Mouse (Mus musculus) myocyte (in vitro differentiated cells): ENCODE measurements around the gene Celf2. TPM values are rescaled to one million over a fixed set of nuclear protein-coding genes. Genes with fewer than 3 reads are reported as not detected.

Source experiments
- H3K27me3 ChIP-seq: one replicate; pipeline ENCODE4 v1.6.1; 2011; ENCODE audit not compliant: control insufficient read depth, insufficient read depth, insufficient read length
- H3K36me3 ChIP-seq: one replicate; pipeline ENCODE4 v1.6.1; 2011; ENCODE audit not compliant: control insufficient read depth, insufficient read depth
- H3K4me2 ChIP-seq: one replicate; pipeline ENCODE4 v1.6.1; 2011; ENCODE audit warnings: low read depth, control low read depth
- H3K4me3 ChIP-seq: one replicate; pipeline ENCODE4 v1.5.1; 2011; ENCODE audit warnings: mild to moderate bottlenecking, control low read depth, moderate library complexity
- H3K79me2 ChIP-seq: one replicate; pipeline ENCODE4 v1.6.1; 2011; ENCODE audit not compliant: control insufficient read depth, insufficient read depth
- H3ac ChIP-seq: one replicate; pipeline ENCODE4 v1.6.1; 2011; ENCODE audit not compliant: control insufficient read depth, insufficient read length
- CEBPB ChIP-seq: IDR thresholded peaks from 2 replicates; pipeline ENCODE4 v1.6.1; 2011; ENCODE audit warnings: mild to moderate bottlenecking, moderate library complexity; ENCODE audit not compliant: poor library complexity, insufficient read depth, severe bottlenecking
- E2F4 ChIP-seq: IDR thresholded peaks from one replicate; pipeline ENCODE4 v1.6.1; 2011; ENCODE audit warnings: mild to moderate bottlenecking, control low read depth, moderate library complexity; ENCODE audit not compliant: insufficient read depth
- MAX ChIP-seq: IDR thresholded peaks from one replicate; pipeline ENCODE4 v1.6.1; 2011; ENCODE audit warnings: low read depth, mild to moderate bottlenecking, control low read depth
- MYOD1 ChIP-seq, 3 experiments: IDR thresholded peaks; one replicate each; pipeline ENCODE4 v1.6.1; 2011; ENCODE audit warnings: control low read depth in 2 of 3, low read depth in 2 of 3, mild to moderate bottlenecking in 2 of 3, moderate library complexity in 1 of 3; ENCODE audit not compliant: insufficient read length in 2 of 3, control insufficient read depth in 1 of 3
- MYOG ChIP-seq, 3 experiments: IDR thresholded peaks; one replicate each; pipeline ENCODE4 v1.6.1; 2011; ENCODE audit warnings: control low read depth in 2 of 3, low read depth in 2 of 3, mild to moderate bottlenecking in 2 of 3; ENCODE audit not compliant: insufficient read length in 2 of 3, control insufficient read depth in 1 of 3, insufficient read depth in 1 of 3
- POLR2A ChIP-seq: IDR thresholded peaks from one replicate; pipeline ENCODE4 v1.6.1; 2011; ENCODE audit warnings: low read depth, mild to moderate bottlenecking, control low read depth, moderate library complexity; ENCODE audit not compliant: insufficient read length
- POLR2AphosphoS2 ChIP-seq: IDR thresholded peaks from one replicate; pipeline ENCODE4 v1.6.1; 2011; ENCODE audit warnings: low read depth, control low read depth; ENCODE audit not compliant: insufficient read length
- REST ChIP-seq: IDR thresholded peaks from one replicate; pipeline ENCODE4 v1.6.1; 2011; ENCODE audit warnings: mild to moderate bottlenecking, control low read depth, moderate library complexity; ENCODE audit not compliant: insufficient read depth, insufficient read length
- SRF ChIP-seq: IDR thresholded peaks from one replicate; pipeline ENCODE4 v1.6.1; 2011; ENCODE audit warnings: low read depth; ENCODE audit not compliant: control insufficient read depth, insufficient read length
- TCF12 ChIP-seq: IDR thresholded peaks from one replicate; pipeline ENCODE4 v1.6.1; 2011; ENCODE audit warnings: mild to moderate bottlenecking, control low read depth; ENCODE audit not compliant: poor library complexity, insufficient read depth, severe bottlenecking
- TCF3 ChIP-seq: IDR thresholded peaks from one replicate; pipeline ENCODE4 v1.6.1; 2011; ENCODE audit warnings: low read depth, control low read depth; ENCODE audit not compliant: insufficient read length
- USF1 ChIP-seq: IDR thresholded peaks from one replicate; pipeline ENCODE4 v1.6.1; 2011; ENCODE audit warnings: low read depth, mild to moderate bottlenecking, control low read depth, moderate library complexity
- polyA plus RNA-seq: library from polyadenylated mRNA; unstranded; fragments of >200 nt; fragmentation: generic; extraction: Trizol; gene quantifications from one replicate; pipeline ENCODE4 v1.2.1, GENCODE M21; 2012; ENCODE audit warnings: missing spikeins

The Celf2 gene
- polyA plus RNA-seq, 1 experiment: 30.1 TPM

DNA sequence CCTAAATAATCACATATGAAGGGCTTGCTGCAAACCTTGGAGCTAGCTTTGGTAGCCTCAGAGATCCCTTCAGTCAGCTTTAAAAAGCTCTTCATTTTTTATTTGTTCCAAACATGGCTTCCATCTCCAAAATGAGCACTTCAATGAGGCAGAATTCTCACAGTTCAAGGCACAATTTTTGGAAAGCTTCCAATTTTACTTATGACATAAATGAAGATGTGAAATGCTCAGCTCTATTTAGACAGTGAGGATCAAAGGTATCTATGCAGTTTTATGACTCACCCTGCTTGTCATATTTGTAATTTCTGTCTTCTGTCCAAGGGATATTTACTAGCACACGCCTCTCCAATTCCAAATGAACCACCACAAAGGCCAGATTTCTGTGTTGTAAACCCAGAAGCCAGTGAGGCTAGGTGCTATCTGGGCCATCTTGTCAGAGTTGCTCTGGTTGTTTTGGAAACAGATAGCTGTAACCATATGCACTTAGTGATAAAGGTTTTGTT lies 940.3 kb downstream of the Celf2 start:
- TF ChIP-seq POLR2A (no peak), TCF12 (no peak), MAX (no peak)
- Histone ChIP-seq H3K36me3 (no peaks in the 10 kb centered on the region), H3K79me2 (no peaks in the 10 kb centered on the region), H3ac (no peak overlapping the region), H3K4me2 (no peak overlapping the region), H3K27me3 (no peaks in the 10 kb centered on the region), H3K4me3 (no peak overlapping the region)

GRCm38 (mm10) chr2:6565175-6565574 lies 944.2 kb downstream of the Celf2 start:
- Histone ChIP-seq H3K4me2 (no peak overlapping the region), H3K79me2 (no peaks in the 10 kb centered on the region), H3K36me3 (no peaks in the 10 kb centered on the region), H3K4me3 (no peak overlapping the region), H3ac (no peak overlapping the region), H3K27me3 (no peaks in the 10 kb centered on the region)
- no peak for TF ChIP-seq MYOD1 (IDR thresholded peaks at IDR 0.05; ENCODE audit: control insufficient read depth in 1 of 3, insufficient read length in 2 of 3, low read depth in 2 of 3)
- no peak for TF ChIP-seq REST
- TF ChIP-seq SRF: no peak
- TF ChIP-seq POLR2AphosphoS2: no peak
- TF ChIP-seq CEBPB: no peak
- no peak for TF ChIP-seq USF1
- no peak for TF ChIP-seq POLR2A
- no peak for TF ChIP-seq E2F4
- TF ChIP-seq TCF12: no peak
- TF ChIP-seq TCF3: no peak
- no peak for TF ChIP-seq MAX
- no peak for TF ChIP-seq MYOG (IDR thresholded peaks at IDR 0.05; ENCODE audit: control insufficient read depth in 1 of 3, insufficient read depth in 1 of 3, insufficient read length in 2 of 3, low read depth in 2 of 3)

DNA sequence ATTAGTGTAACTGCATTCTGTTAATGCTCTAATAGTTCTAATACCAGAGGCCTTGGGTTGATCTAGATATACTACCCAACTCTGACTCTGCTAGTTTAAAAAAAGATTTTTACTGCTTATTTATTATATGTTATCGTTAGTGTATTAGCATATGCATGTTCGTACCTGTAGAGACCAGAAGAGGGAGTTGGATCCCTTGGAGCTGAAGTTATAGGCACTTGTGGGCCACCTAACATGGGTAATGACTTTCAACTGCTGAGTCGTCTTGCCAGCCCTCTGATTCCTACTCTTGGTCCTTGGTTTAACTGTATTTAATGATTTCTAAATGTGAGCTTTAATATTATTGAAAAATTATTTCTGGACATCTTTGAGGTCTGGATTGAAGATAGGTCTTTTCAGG lies 948.0 kb downstream of the Celf2 start:
- Histone ChIP-seq H3K36me3 (peaks cover 6% of the 10 kb centered on the region), H3ac (no peak overlapping the region), H3K27me3 (no peaks in the 10 kb centered on the region), H3K4me2 (no peak overlapping the region), H3K4me3 (no peak overlapping the region), H3K79me2 (no peaks in the 10 kb centered on the region)
- no peak for TF ChIP-seq MYOD1 (IDR thresholded peaks at IDR 0.05; ENCODE audit: control insufficient read depth in 1 of 3, insufficient read length in 2 of 3, low read depth in 2 of 3)
- no peak for TF ChIP-seq USF1
- TF ChIP-seq SRF: no peak
- no peak for TF ChIP-seq POLR2AphosphoS2
- TF ChIP-seq TCF3: no peak
- TF ChIP-seq REST: no peak

DNA sequence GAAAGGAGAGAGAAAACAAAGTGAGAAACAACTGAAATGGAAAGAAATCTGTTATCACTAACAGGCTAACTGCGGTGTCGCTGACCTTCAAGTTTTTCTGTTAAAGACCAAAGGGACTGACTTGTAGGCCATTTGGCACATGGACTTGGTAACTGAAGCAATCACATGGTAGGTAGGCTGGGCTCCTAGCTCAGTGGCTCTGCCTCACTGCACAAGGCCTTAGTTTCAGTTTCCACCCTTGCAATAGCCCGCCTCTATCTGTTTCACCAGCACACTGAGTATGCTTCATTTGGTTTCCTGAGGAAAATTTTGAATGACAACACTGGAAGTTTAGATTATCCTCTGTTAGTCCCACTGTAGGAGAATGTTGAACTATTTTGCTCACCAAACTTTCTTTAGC lies 948.6 kb downstream of the Celf2 start:
- H3K4me2 ChIP-seq: no peak overlapping the region
- no peak overlapping the region for H3ac ChIP-seq
- no peak overlapping the region for H3K4me3 ChIP-seq
- H3K79me2 ChIP-seq: no peaks in the 10 kb centered on the region
- H3K27me3 ChIP-seq: no peaks in the 10 kb centered on the region
- TF ChIP-seq TCF12: no peak
- TF ChIP-seq TCF3: no peak
- no peak for TF ChIP-seq POLR2AphosphoS2
- no peak for TF ChIP-seq POLR2A
- TF ChIP-seq REST: no peak
- TF ChIP-seq MYOD1 (IDR thresholded peaks at IDR 0.05; ENCODE audit: control insufficient read depth in 1 of 3, insufficient read length in 2 of 3, low read depth in 2 of 3): no peak
- no peak for TF ChIP-seq USF1
- peaks cover 6% of the 10 kb centered on the region for H3K36me3 ChIP-seq

GRCm38 (mm10) chr2:6559581-6559980 lies 949.8 kb downstream of the Celf2 start:
- Histone ChIP-seq H3K4me2 (no peak overlapping the region), H3K36me3 (peaks cover 10% of the 10 kb centered on the region), H3ac (no peak overlapping the region), H3K27me3 (no peaks in the 10 kb centered on the region), H3K79me2 (no peaks in the 10 kb centered on the region), H3K4me3 (no peak overlapping the region)
- TF ChIP-seq E2F4: no peak
- TF ChIP-seq MYOD1 (IDR thresholded peaks at IDR 0.05; ENCODE audit: control insufficient read depth in 1 of 3, insufficient read length in 2 of 3, low read depth in 2 of 3): no peak
- no peak for TF ChIP-seq POLR2AphosphoS2
- TF ChIP-seq TCF12: no peak
- TF ChIP-seq MYOG (IDR thresholded peaks at IDR 0.05; ENCODE audit: control insufficient read depth in 1 of 3, insufficient read depth in 1 of 3, insufficient read length in 2 of 3, low read depth in 2 of 3): no peak
